Mouse (Mus musculus) adrenal gland, adult 18-20 months (tissue): Measurements from ENCODE around the gene Atp6v1g3. TPM values are rescaled to one million over a fixed set of nuclear protein-coding genes. Genes with fewer than 3 reads are reported as not detected.

Experiments
- DNase-seq, 2 experiments: peaks; one replicate each; pipeline ENCODE4 v3.0.0; 2021 to 2022; ENCODE audit warnings: low spot score in 2 of 2
- total RNA-seq, 2 experiments: library from RNA; stranded (reverse); gene quantifications; 1 replicate in 1 of 2; 2 replicates in 1 of 2; pipeline ENCODE4 v1.2.3; 2021

The Atp6v1g3 gene
- total RNA-seq, 2 experiments from 2014 or later: not detected

DNA sequence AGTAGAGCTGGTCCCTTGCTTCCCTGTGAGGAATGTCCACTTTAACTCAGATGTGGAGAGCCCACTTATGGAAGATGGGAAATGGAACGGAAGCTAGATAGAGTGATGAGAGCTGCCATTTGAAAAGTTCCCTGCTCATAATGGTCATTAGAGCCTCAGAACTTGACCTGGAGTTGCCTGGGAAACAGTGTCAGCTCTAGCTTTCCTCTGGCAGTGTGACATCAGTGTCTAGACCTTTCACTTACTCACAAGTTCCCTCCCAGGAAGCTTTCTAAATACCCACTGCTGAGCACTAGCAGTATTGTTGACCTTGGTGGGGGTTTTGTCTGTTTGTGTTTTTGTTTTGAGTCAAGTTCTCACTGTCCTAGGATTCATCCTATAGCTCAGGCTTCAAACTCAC is 15.2 kb downstream of the Atp6v1g3 start:
- DNase-seq: no peak

GRCm38 (mm10) chr1:138289455-138290425 is 16.2 kb downstream of the Atp6v1g3 start:
- DNase-seq: no peak

DNA sequence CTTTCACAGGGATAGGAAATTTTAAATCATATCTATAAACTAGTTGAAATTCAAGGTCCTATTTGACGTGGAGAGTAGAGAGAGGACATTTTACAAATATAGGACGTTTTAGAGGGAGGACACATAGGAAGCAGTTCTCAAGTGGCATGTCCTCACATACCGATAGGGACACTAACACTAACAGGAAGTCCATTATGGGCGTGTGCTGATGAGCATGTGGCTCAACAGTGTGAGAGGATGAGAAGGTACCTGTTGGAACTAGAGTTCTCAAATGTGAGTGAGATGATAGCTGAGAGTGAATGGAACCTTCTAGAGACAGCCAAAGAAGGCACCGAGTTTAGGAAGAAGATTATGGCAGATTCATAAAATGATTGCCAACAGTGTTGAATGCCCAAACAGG is 17.9 kb downstream of the Atp6v1g3 start:
- DNase-seq: no peak

GRCm38 (mm10) chr1:138294487-138294886 is 20.9 kb downstream of the Atp6v1g3 start:
- no peak for DNase-seq

GRCm38 (mm10) chr1:138298156-138298555 is 24.6 kb downstream of the Atp6v1g3 start:
- no peak for DNase-seq

- no peak for DNase-seq
Measured at GRCm38 (mm10) chr1:138299576-138299975, 26.0 kb downstream of the Atp6v1g3 start.

DNA sequence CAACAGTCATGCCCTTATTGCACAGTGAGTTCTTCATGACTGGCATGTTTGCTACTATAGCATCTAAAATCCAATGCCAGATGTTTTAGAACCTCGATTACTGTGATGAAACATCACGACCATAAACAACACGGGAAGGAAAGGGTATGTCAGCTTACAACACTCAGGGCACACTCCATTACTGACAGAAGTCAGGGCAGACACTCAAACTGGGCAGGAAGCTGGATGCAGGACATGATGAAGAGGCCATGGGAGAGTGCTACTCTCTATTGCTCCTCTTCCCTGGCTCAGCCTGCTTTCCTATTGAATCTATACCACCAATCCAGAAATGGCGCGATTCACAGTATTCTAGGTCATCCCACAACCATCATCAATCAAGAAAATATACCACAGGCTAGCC is 28.4 kb downstream of the Atp6v1g3 start:
- DNase-seq: no peak

DNA sequence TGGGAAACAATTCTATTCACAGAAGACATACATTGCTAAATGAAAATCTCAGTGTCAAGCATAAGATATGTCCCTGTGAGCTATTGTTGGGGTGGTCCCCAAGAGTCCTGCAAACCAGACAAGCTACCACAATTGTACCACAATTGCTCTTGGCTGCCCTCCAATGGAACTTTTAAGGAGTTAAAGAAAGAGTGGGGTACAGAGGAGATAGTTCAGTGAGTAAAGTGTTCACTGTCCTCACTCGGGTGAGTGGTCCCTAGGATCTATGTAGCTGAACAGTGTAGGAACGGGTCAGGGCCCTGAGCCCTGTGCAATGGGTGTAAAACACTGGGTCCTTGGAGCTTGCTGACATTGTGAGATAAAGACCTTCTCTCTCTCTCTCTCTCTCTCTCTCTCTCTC is 29.2 kb downstream of the Atp6v1g3 start:
- no peak for DNase-seq

- DNase-seq: no peak
Measured at GRCm38 (mm10) chr1:138303296-138303695, 29.8 kb downstream of the Atp6v1g3 start.

GRCm38 (mm10) chr1:138304141-138304915 is 30.8 kb downstream of the Atp6v1g3 start:
- no peak for DNase-seq

DNA sequence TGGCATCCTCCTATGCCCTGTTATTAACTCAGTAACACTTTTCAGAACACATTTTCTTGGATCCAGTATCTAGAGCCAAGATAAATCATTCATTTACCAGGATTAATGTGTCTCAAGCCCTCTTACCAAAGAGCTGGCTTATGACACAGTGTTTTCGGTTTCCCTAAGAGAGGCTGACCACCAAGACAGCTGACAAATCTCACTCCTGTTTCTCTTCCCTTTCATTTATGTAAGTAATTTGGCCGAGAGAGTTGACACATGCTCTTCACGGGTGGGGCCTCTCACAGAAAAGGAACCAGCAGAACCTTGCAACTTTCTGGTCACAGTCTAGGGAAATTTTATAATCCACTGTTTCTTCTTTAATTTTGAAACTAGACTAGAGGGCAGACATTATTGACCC is 49.1 kb downstream of the Atp6v1g3 start:
- no peak for DNase-seq

- DNase-seq: no peak
Measured at GRCm38 (mm10) chr1:138323076-138323630, 49.6 kb downstream of the Atp6v1g3 start.

DNA sequence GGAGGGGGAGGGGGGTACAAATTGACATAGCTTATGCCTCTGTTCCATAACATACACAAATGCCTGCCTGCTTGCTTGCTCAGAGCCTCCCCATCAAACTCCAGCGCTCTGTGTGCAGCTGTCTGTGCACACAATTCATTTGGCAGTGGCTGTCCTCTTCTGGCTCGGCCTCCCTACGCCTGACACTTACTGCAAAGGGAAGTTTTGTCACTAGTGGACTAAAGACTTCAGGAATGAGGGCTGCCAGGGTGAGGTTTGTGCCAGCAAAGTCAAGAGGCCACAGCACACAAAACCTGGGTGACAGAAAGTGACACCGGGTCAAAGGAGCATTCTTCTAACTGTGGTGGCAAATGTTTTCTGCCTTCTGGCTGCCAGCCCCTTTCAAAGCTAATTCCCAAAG is 52.6 kb downstream of the Atp6v1g3 start:
- no peak for DNase-seq

DNA sequence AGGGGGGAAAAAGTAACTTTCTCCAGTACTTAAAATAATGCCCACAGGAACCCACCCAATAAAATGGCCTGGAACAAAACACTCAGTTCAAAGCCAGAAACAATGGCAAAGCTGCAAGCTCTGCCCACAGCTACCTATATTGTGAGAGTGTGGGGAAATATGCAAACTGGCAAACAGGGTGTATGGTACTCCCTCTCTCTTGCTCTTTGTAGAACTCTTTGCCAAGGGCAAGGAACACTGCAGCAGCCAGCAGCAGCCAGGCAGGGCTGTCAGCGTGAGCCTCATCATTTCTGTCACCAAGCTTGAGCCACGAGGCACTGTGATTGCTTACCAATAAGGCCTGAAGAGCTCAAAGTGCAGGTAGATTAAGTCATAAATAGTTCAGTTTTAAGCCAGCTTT is 53.0 kb downstream of the Atp6v1g3 start:
- DNase-seq: no peak

- DNase-seq: no peak
Measured at GRCm38 (mm10) chr1:138327466-138328245, 54.1 kb downstream of the Atp6v1g3 start.

DNA sequence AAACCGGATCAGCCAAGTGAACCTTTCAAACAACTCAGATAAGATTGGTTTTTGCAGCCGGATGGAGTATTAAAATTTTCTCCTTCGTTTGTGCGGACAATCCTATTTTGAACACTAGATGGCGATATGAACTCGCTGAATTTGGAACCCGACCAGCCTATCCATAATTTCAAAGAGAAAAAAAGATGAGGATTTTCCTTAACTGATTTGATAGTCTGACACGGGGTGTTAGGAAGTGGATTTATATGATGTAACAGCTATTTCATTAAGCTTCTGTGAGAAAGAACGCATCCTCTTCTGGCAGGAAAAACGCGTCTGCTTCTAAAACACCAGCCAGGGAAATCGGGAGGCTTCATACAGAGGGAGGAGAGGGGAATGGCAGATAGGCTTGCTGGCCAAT is 54.8 kb downstream of the Atp6v1g3 start:
- DNase-seq: no peak

DNA sequence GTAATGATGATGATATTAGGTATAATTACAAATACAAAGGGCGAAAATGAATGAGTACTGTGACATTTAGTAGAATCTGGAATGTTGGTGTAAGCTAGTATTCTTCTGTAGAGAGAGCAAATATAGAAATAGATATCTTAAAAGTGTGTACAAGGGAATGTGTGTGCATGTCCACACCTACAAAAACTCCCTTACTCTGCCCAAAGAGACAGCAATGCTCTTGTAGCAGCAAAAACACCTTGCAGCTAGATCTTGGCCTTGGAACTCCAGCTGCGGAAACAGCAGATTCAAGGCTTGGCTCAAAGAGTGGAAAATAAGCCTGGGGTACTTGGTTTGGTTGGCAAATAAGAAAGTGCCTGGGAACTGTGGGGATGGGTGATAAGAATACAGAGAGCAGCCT is 57.0 kb downstream of the Atp6v1g3 start:
- DNase-seq: no peak

DNA sequence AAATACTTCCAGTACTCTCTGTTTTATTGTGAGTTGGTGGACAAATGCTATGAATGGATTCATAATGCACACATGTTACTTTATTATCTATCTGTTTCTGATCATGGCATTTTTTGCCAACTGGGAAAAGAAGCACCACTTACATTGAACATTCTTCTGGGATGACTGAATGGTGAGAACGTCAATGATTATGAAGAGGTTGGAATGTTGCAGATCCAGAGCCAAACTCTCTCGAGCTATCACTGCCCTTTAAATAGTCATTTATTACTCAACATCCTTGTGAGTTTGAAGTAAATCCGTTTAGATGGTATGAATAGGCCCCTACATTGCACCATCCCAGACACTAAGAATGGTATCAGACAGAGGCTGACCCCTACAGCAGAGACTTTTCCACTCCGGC is 58.1 kb downstream of the Atp6v1g3 start:
- DNase-seq: no peak

GRCm38 (mm10) chr1:138334701-138335100 is 61.2 kb downstream of the Atp6v1g3 start:
- DNase-seq: no peak

- no peak for DNase-seq
Measured at GRCm38 (mm10) chr1:138337417-138337816, 63.9 kb downstream of the Atp6v1g3 start.
